In the genomic region with DNA sequence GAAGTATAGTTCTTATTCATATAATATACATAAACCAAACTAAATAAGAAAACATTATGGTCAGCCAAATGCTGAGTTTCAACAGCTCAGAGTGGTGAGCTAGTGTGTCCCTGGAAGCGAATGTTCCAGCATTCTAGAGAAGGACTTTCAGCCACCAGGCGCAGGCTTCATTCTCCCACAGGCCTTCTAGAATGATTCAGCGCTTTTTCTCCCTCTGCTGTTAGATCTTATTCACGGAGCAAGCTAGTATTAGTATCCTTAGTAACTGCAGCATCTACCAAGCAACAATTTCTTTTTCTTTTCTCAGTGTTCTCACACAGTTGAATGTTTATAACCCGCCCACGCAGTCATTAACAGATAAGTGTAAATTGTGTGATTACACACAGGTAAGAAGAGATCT, we compare ENCODE assay signal across 19 mouse cellular contexts. TPM values are rescaled to one million over a fixed set of nuclear protein-coding genes. Genes with fewer than 3 reads are reported as not detected.
DNase-seq lines count a peak whose midpoint lies in the region; ATAC-seq and TF ChIP-seq lines count a peak whose summit lies in the region.
"Had no signal": no experiment of that assay in that cellular context is flagged by ENCODE, and none has a peak within 500 bp of the region (broad histone marks: within the 10 kb centered on the region; RNA-seq: fewer than 3 reads in every experiment).

No protein-coding gene starts in this region.

- H3K4me2 ChIP-seq in hindbrain, embryonic 14.5 days (replicated peaks): no peak overlapping the region
- no peak overlapping the region for H3K4me2 ChIP-seq in hindbrain, embryonic 13.5 days
- no peak overlapping the region for H3K4me2 ChIP-seq in neural tube, embryonic 15.5 days
- H3K4me2 ChIP-seq: limb, embryonic 15.5 days; lung, embryonic 14.5 days; neural tube, embryonic 13.5 days had no signal

- H3K9ac ChIP-seq in hindbrain, embryonic 14.5 days: no peak overlapping the region
- no peak overlapping the region for H3K9ac ChIP-seq in hindbrain, embryonic 13.5 days
- H3K9ac ChIP-seq in neural tube, embryonic 15.5 days (replicated peaks): no peak overlapping the region
- H3K9ac ChIP-seq: limb, embryonic 15.5 days; lung, embryonic 14.5 days; neural tube, embryonic 13.5 days had no signal

- no peaks in the 10 kb centered on the region for H3K27me3 ChIP-seq in hindbrain, embryonic 14.5 days (ENCODE audit: control insufficient read depth, insufficient read depth, low read length)
- no peaks in the 10 kb centered on the region for H3K27me3 ChIP-seq in hindbrain, embryonic 13.5 days
- H3K27me3 ChIP-seq in neural tube, embryonic 15.5 days (replicated peaks): no peaks in the 10 kb centered on the region
- H3K27me3 ChIP-seq: limb, embryonic 15.5 days; neural tube, embryonic 13.5 days had no signal

- 0 out of 2 replicates have a peak overlapping the region, but pooled peaks have one; percentile 5 for H3K27ac ChIP-seq in hindbrain, embryonic 14.5 days
- no peak overlapping the region for H3K27ac ChIP-seq in hindbrain, embryonic 13.5 days
- 0 out of 2 replicates have a peak overlapping the region, but pooled peaks have one; percentile 18 for H3K27ac ChIP-seq in neural tube, embryonic 15.5 days (replicated peaks)
- H3K27ac ChIP-seq: limb, embryonic 15.5 days; macrophage; neural tube, embryonic 13.5 days had no signal

- no peak overlapping the region for H3K4me3 ChIP-seq in hindbrain, embryonic 14.5 days (replicated peaks; ENCODE audit: low read length)
- H3K4me3 ChIP-seq in hindbrain, embryonic 13.5 days: no peak overlapping the region
- no peak overlapping the region for H3K4me3 ChIP-seq in neural tube, embryonic 15.5 days (replicated peaks)
- H3K4me3 ChIP-seq: limb, embryonic 15.5 days; neural tube, embryonic 13.5 days had no signal

- no peaks in the 10 kb centered on the region for H3K4me1 ChIP-seq in hindbrain, embryonic 14.5 days (replicated peaks; ENCODE audit: control insufficient read depth, insufficient read depth, low read length)
- H3K4me1 ChIP-seq in hindbrain, embryonic 13.5 days (replicated peaks): no peaks in the 10 kb centered on the region
- no peaks in the 10 kb centered on the region for H3K4me1 ChIP-seq in neural tube, embryonic 15.5 days
- H3K4me1 ChIP-seq: limb, embryonic 15.5 days; neural tube, embryonic 13.5 days had no signal

- H3K36me3 ChIP-seq in hindbrain, embryonic 14.5 days (replicated peaks; ENCODE audit: control insufficient read depth, insufficient read depth): peaks cover 7% of the 10 kb centered on the region
- peaks cover 20% of the 10 kb centered on the region for H3K36me3 ChIP-seq in hindbrain, embryonic 13.5 days
- peaks cover 3% of the 10 kb centered on the region for H3K36me3 ChIP-seq in neural tube, embryonic 15.5 days

- ATAC-seq in hindbrain, embryonic 14.5 days (ENCODE audit: low FRiP score): no peak
- ATAC-seq in hindbrain, embryonic 13.5 days (ENCODE audit: low FRiP score): no peak
- no peak for ATAC-seq in neural tube, embryonic 15.5 days (ENCODE audit: low FRiP score)

- no peak for TF ChIP-seq POLR2A in brain, embryonic 14.5 days (IDR thresholded peaks at IDR 0.05; ENCODE audit: borderline replicate concordance, extremely low read depth, insufficient read depth, insufficient read length, poor library complexity, severe bottlenecking)

- no peak for DNase-seq in hindbrain, embryonic 14.5 days (ENCODE audit: low spot score)
- DNase-seq in neural tube, embryonic 10.5 days (ENCODE audit: extremely low spot score, low spot score): no peak
- DNase-seq in brain, embryonic 14.5 days (ENCODE audit: low read depth): peak; percentile 27
- no peak for DNase-seq in adrenal gland, adult (ENCODE audit: inconsistent age in 2 of 2, low spot score in 1 of 2)
- DNase-seq in adrenal gland, adult 8-10 months: no peak
- DNase-seq in kidney, postnatal 4 days: no peak
- DNase-seq: adrenal gland, adult 2 months; cerebellum, adult 11 months; cerebellum, postnatal 36 days; heart, adult 18-20 months; kidney, adult 9 months; lung, embryonic 14.5 days; right cerebral cortex, postnatal 4 days; thymus, adult 2 months had no signal

- 82% methylated on average over 6 of the region's 6 CpGs for WGBS in hindbrain, embryonic 14.5 days
- 81% methylated on average over 6 of the region's 6 CpGs for WGBS in hindbrain, embryonic 13.5 days
- WGBS in neural tube, embryonic 15.5 days: 73% methylated on average over 6 of the region's 6 CpGs

- no peak for TF ChIP-seq CTCF in brain, embryonic 14.5 days (IDR thresholded peaks at IDR 0.05; ENCODE audit: borderline replicate concordance, extremely low read depth, insufficient read depth, insufficient read length)

- H3K9me3 ChIP-seq in hindbrain, embryonic 14.5 days (ENCODE audit: control insufficient read depth, low read length): no peaks in the 10 kb centered on the region
- H3K9me3 ChIP-seq in hindbrain, embryonic 13.5 days: no peaks in the 10 kb centered on the region
- H3K9me3 ChIP-seq in neural tube, embryonic 15.5 days (replicated peaks): no peaks in the 10 kb centered on the region
- H3K9me3 ChIP-seq: limb, embryonic 15.5 days; neural tube, embryonic 13.5 days had no signal

RNA-seq across cellular contexts. Expression of a gene that starts 24.6 kb away (rescaled TPM):
- 338 and 425 TPM in 2 replicates for polyA plus RNA-seq in hindbrain, embryonic 14.5 days (2014; fragmentation: Nextera tagmentation; extraction: Ambion mirVana)
- polyA plus RNA-seq in hindbrain, embryonic 13.5 days (2015; fragmentation: Nextera tagmentation; extraction: Ambion mirVana): 163 and 173 TPM in 2 replicates
- polyA plus RNA-seq in neural tube, embryonic 15.5 days (2015; fragmentation: Nextera tagmentation; extraction: Ambion mirVana): 485 and 560 TPM in 2 replicates
- polyA plus RNA-seq in brain, embryonic 14.5 days (2012; rRNA removed): 72.6 and 113 TPM in 2 replicates
- total RNA-seq in adrenal gland, adult 8-10 months (2022): 10 to 100 TPM; 27.9 to 53.2 (median 35.6) TPM
- polyA plus RNA-seq: macrophage had no signal

RNA-seq across cellular contexts. Expression of a gene that starts 51.0 kb away (rescaled TPM):
- 33.7 and 39.0 TPM in 2 replicates for polyA plus RNA-seq in hindbrain, embryonic 14.5 days (2014; fragmentation: Nextera tagmentation; extraction: Ambion mirVana)
- polyA plus RNA-seq in hindbrain, embryonic 13.5 days (2015; fragmentation: Nextera tagmentation; extraction: Ambion mirVana): 21.7 and 22.0 TPM in 2 replicates
- 29.2 and 38.0 TPM in 2 replicates for polyA plus RNA-seq in neural tube, embryonic 15.5 days (2015; fragmentation: Nextera tagmentation; extraction: Ambion mirVana)
- polyA plus RNA-seq in brain, embryonic 14.5 days (2012; rRNA removed): 43.7 and 44.3 TPM in 2 replicates
- 10 to 100 TPM; 16.0 to 37.9 (median 23.6) TPM for total RNA-seq in adrenal gland, adult 8-10 months (2022)
